Mouse (Mus musculus): ENCODE results near the gene Tnfrsf22.

DNA sequence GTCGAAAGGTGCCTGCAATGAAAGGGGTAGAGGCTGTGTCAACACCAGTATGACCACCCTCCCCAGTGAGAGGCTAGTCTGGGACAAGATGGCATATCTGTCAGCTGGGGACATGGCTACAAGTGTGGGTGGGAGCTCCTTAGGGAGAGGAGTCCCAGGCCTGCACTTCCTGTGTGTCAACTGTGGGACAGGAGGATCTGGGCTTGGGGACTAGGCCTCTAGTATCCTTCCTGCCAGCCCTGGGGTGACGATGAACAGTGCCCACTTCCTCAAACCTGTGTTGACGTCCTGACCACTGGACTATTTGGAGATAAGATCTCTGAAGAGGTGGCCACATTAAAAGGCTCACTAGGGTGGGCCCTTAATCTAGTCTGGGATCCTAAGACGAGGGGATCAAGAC is 40.5 kb upstream of the Tnfrsf22 start:
- TF ChIP-seq CTCF (conservative IDR thresholded peaks at IDR 0.05; ENCODE audit: low read length), result no peak
- TF ChIP-seq POU5F1 (IDR thresholded peaks at IDR 0.05; ENCODE audit: borderline replicate concordance, low read length), result no peak

Measured in E14TG2a.4 (cell line).